Mouse (Mus musculus): ENCODE data around the gene Ccdc3. TPM values are rescaled to one million over a fixed set of nuclear protein-coding genes. Genes with fewer than 3 reads are reported as not detected.

Ccdc3 gene
- polyA plus RNA-seq, 1 experiment from 2014 or later: 17.7 TPM

DNA sequence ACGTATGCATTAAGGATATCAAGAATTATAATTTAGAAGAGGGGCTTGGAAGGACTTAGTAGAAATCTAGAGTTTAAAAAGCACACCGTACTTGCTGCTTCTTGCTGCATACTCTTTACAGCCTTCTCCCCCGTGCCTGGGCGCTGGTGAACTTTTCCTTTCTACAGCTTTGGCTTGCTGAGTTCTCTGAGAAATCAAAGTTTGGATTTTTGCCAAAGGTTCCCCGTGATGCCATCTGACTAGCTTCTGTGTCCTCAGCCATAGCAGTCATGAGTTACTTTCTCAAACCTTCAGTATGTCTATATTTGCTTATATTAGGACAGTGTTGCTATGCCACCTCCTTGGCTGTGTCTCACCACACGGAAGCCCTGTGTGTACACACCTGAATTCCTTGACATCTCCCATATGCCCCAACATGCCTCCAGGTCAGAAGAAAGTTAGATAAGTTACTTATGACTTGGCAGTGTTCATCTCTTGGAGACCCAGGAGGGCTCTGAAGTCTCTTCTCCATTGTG lies 57.2 kb downstream of the Ccdc3 start:
- Histone ChIP-seq H3K36me3 (ENCODE audit: control insufficient read depth, insufficient read depth, low read length) (no peaks in the 10 kb centered on the region), H3K9ac (ENCODE audit: low read length) (no peak overlapping the region), H3K27ac (replicated peaks in 1 of 2; ENCODE audit: control insufficient read depth in 1 of 2, insufficient read depth in 1 of 2, low read depth in 2 of 2, low read length in 2 of 2) (no peak overlapping the region), H3K4me1 (ENCODE audit: control insufficient read depth in 2 of 2, insufficient read depth in 2 of 2, low read length in 2 of 2) (no peaks in the 10 kb centered on the region), H3K9me3 (ENCODE audit: control insufficient read depth, low read length) (no peaks in the 10 kb centered on the region), H3K4me2 (ENCODE audit: low read length) (no peak overlapping the region), H3K27me3 (ENCODE audit: control insufficient read depth, insufficient read depth, low read length) (no peaks in the 10 kb centered on the region), H3K4me3 (ENCODE audit: control insufficient read depth in 1 of 2, insufficient read depth in 1 of 2, low read depth in 1 of 2, low read length in 2 of 2) (no peak overlapping the region)
- 66% methylated on average over 6 of the region's 6 CpGs for WGBS
- ATAC-seq (ENCODE audit: insufficient number of reproducible peaks, insufficient read depth, low FRiP score, low read depth): no peak

DNA sequence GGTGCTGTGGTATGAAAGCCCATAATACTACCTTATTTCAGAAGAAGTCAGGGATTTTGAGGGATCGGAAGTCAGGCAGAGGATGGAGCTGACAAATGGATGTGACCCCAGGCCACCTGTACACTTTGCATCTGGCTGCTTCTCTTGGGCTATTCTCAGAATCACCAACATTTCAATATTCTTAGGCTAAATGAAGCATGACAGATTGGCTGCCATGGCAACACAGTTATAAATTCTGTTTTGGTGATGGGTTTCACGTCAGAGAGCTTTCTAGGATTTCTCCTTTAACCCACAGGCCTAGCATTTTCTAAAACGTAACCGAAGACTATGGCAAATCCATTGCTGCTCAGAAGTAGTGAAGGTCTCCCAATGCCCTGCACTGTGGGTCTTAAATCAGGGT lies 59.9 kb downstream of the Ccdc3 start:
- WGBS: 85% methylated on average over 4 of the region's 4 CpGs
- H3K27ac ChIP-seq (replicated peaks in 1 of 2; ENCODE audit: control insufficient read depth in 1 of 2, insufficient read depth in 1 of 2, low read depth in 2 of 2, low read length in 2 of 2): no peak overlapping the region
- no peak overlapping the region for H3K4me3 ChIP-seq (ENCODE audit: control insufficient read depth in 1 of 2, insufficient read depth in 1 of 2, low read depth in 1 of 2, low read length in 2 of 2)
- H3K36me3 ChIP-seq (ENCODE audit: control insufficient read depth, insufficient read depth, low read length): no peaks in the 10 kb centered on the region
- no peak for ATAC-seq (ENCODE audit: insufficient number of reproducible peaks, insufficient read depth, low FRiP score, low read depth)
- H3K27me3 ChIP-seq (ENCODE audit: control insufficient read depth, insufficient read depth, low read length): no peaks in the 10 kb centered on the region
- no peak overlapping the region for H3K4me2 ChIP-seq (ENCODE audit: low read length)
- no peaks in the 10 kb centered on the region for H3K9me3 ChIP-seq (ENCODE audit: control insufficient read depth, low read length)
- no peak overlapping the region for H3K9ac ChIP-seq (ENCODE audit: low read length)
- no peaks in the 10 kb centered on the region for H3K4me1 ChIP-seq (ENCODE audit: control insufficient read depth in 2 of 2, insufficient read depth in 2 of 2, low read length in 2 of 2)

DNA sequence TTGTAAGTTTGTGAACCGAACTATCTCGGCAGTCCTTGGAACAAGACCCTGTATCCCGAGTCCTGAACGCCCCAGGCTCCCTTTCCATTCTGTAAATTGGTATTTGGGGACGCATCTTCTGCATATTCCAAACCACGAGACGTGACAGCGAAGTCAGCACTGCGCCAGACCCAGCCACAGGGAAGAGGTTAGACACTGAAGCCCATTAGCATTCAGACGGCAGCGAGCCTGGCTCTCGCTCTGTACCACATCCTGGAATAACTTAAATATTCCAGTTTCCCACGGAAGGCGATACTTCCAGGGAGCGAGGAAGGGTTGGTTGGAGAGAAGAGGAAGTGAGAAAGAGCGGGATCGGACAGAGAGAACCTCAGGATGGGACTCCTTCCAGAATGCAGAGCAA lies 61.7 kb downstream of the Ccdc3 start:
- no peak overlapping the region for H3K4me2 ChIP-seq (ENCODE audit: low read length)
- no peaks in the 10 kb centered on the region for H3K9me3 ChIP-seq (ENCODE audit: control insufficient read depth, low read length)
- no peak overlapping the region for H3K9ac ChIP-seq (ENCODE audit: low read length)
- H3K36me3 ChIP-seq (ENCODE audit: control insufficient read depth, insufficient read depth, low read length): no peaks in the 10 kb centered on the region
- H3K4me1 ChIP-seq (ENCODE audit: control insufficient read depth in 2 of 2, insufficient read depth in 2 of 2, low read length in 2 of 2): no peaks in the 10 kb centered on the region
- no peak for ATAC-seq (ENCODE audit: insufficient number of reproducible peaks, insufficient read depth, low FRiP score, low read depth)
- no peak overlapping the region for H3K27ac ChIP-seq (replicated peaks in 1 of 2; ENCODE audit: control insufficient read depth in 1 of 2, insufficient read depth in 1 of 2, low read depth in 2 of 2, low read length in 2 of 2)
- WGBS: 82% methylated on average over 17 of the region's 17 CpGs
- no peak overlapping the region for H3K4me3 ChIP-seq (ENCODE audit: control insufficient read depth in 1 of 2, insufficient read depth in 1 of 2, low read depth in 1 of 2, low read length in 2 of 2)
- no peaks in the 10 kb centered on the region for H3K27me3 ChIP-seq (ENCODE audit: control insufficient read depth, insufficient read depth, low read length)

- no peak overlapping the region for H3K4me3 ChIP-seq (ENCODE audit: control insufficient read depth in 1 of 2, insufficient read depth in 1 of 2, low read depth in 1 of 2, low read length in 2 of 2)
- no peaks in the 10 kb centered on the region for H3K27me3 ChIP-seq (ENCODE audit: control insufficient read depth, insufficient read depth, low read length)
- no peak overlapping the region for H3K27ac ChIP-seq (replicated peaks in 1 of 2; ENCODE audit: control insufficient read depth in 1 of 2, insufficient read depth in 1 of 2, low read depth in 2 of 2, low read length in 2 of 2)
- H3K9ac ChIP-seq (ENCODE audit: low read length): no peak overlapping the region
- H3K4me2 ChIP-seq (ENCODE audit: low read length): no peak overlapping the region
- whole genome bisulfite sequencing: 77% methylated on average over 7 of the region's 7 CpGs
- no peaks in the 10 kb centered on the region for H3K4me1 ChIP-seq (ENCODE audit: control insufficient read depth in 2 of 2, insufficient read depth in 2 of 2, low read length in 2 of 2)
- H3K9me3 ChIP-seq (ENCODE audit: control insufficient read depth, low read length): no peaks in the 10 kb centered on the region
- H3K36me3 ChIP-seq (ENCODE audit: control insufficient read depth, insufficient read depth, low read length): no peaks in the 10 kb centered on the region
- ATAC-seq (ENCODE audit: insufficient number of reproducible peaks, insufficient read depth, low FRiP score, low read depth): no peak
Observed at GRCm38 (mm10) chr2:5200817-5201364, 63.3 kb downstream of the Ccdc3 start.

DNA sequence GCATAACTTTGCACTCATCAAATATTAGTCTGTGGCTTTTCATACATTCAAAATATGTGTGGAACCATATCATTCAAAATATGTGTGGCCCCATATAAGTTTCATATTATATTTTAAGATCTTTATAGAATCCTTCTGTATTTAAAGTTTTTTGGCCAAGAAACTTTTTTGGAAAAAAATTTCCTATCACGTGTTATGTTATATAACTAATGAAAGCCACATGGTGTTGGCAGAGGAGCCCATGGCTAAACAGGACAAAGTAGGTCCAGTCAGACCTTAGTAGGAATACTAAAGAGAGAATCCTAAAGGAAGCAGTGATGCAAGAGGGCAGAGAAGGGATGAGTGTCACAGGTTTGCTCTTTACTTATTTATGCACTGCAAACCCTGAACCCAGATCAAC lies 65.6 kb downstream of the Ccdc3 start:
- no peaks in the 10 kb centered on the region for H3K4me1 ChIP-seq (ENCODE audit: control insufficient read depth in 2 of 2, insufficient read depth in 2 of 2, low read length in 2 of 2)
- H3K4me3 ChIP-seq (ENCODE audit: control insufficient read depth in 1 of 2, insufficient read depth in 1 of 2, low read depth in 1 of 2, low read length in 2 of 2): no peak overlapping the region
- no peak overlapping the region for H3K9ac ChIP-seq (ENCODE audit: low read length)
- no peak for ATAC-seq (ENCODE audit: insufficient number of reproducible peaks, insufficient read depth, low FRiP score, low read depth)
- H3K36me3 ChIP-seq (ENCODE audit: control insufficient read depth, insufficient read depth, low read length): no peaks in the 10 kb centered on the region
- H3K27me3 ChIP-seq (ENCODE audit: control insufficient read depth, insufficient read depth, low read length): no peaks in the 10 kb centered on the region
- H3K27ac ChIP-seq (replicated peaks in 1 of 2; ENCODE audit: control insufficient read depth in 1 of 2, insufficient read depth in 1 of 2, low read depth in 2 of 2, low read length in 2 of 2): no peak overlapping the region
- 80% methylated on average over 1 of the region's 1 CpGs for WGBS
- H3K4me2 ChIP-seq (ENCODE audit: low read length): no peak overlapping the region
- no peaks in the 10 kb centered on the region for H3K9me3 ChIP-seq (ENCODE audit: control insufficient read depth, low read length)

GRCm38 (mm10) chr2:5204941-5205340 lies 67.4 kb downstream of the Ccdc3 start:
- H3K9ac ChIP-seq (ENCODE audit: low read length): no peak overlapping the region
- 73% methylated on average over 1 of the region's 1 CpGs for WGBS
- no peak overlapping the region for H3K4me3 ChIP-seq (ENCODE audit: control insufficient read depth in 1 of 2, insufficient read depth in 1 of 2, low read depth in 1 of 2, low read length in 2 of 2)
- no peaks in the 10 kb centered on the region for H3K36me3 ChIP-seq (ENCODE audit: control insufficient read depth, insufficient read depth, low read length)
- H3K4me1 ChIP-seq (ENCODE audit: control insufficient read depth in 2 of 2, insufficient read depth in 2 of 2, low read length in 2 of 2): no peaks in the 10 kb centered on the region
- no peak overlapping the region for H3K27ac ChIP-seq (replicated peaks in 1 of 2; ENCODE audit: control insufficient read depth in 1 of 2, insufficient read depth in 1 of 2, low read depth in 2 of 2, low read length in 2 of 2)
- H3K9me3 ChIP-seq (ENCODE audit: control insufficient read depth, low read length): no peaks in the 10 kb centered on the region
- H3K4me2 ChIP-seq (ENCODE audit: low read length): no peak overlapping the region
- no peak for ATAC-seq (ENCODE audit: insufficient number of reproducible peaks, insufficient read depth, low FRiP score, low read depth)
- H3K27me3 ChIP-seq (ENCODE audit: control insufficient read depth, insufficient read depth, low read length): no peaks in the 10 kb centered on the region

GRCm38 (mm10) chr2:5206651-5207050 lies 69.1 kb downstream of the Ccdc3 start:
- Histone ChIP-seq H3K9me3 (ENCODE audit: control insufficient read depth, low read length) (no peaks in the 10 kb centered on the region), H3K4me1 (ENCODE audit: control insufficient read depth in 2 of 2, insufficient read depth in 2 of 2, low read length in 2 of 2) (no peaks in the 10 kb centered on the region), H3K9ac (ENCODE audit: low read length) (no peak overlapping the region), H3K36me3 (ENCODE audit: control insufficient read depth, insufficient read depth, low read length) (no peaks in the 10 kb centered on the region), H3K4me3 (ENCODE audit: control insufficient read depth in 1 of 2, insufficient read depth in 1 of 2, low read depth in 1 of 2, low read length in 2 of 2) (no peak overlapping the region), H3K27ac (replicated peaks in 1 of 2; ENCODE audit: control insufficient read depth in 1 of 2, insufficient read depth in 1 of 2, low read depth in 2 of 2, low read length in 2 of 2) (no peak overlapping the region), H3K4me2 (ENCODE audit: low read length) (no peak overlapping the region), H3K27me3 (ENCODE audit: control insufficient read depth, insufficient read depth, low read length) (no peaks in the 10 kb centered on the region)
- WGBS: 80% methylated on average over 3 of the region's 3 CpGs
- ATAC-seq (ENCODE audit: insufficient number of reproducible peaks, insufficient read depth, low FRiP score, low read depth): no peak

DNA sequence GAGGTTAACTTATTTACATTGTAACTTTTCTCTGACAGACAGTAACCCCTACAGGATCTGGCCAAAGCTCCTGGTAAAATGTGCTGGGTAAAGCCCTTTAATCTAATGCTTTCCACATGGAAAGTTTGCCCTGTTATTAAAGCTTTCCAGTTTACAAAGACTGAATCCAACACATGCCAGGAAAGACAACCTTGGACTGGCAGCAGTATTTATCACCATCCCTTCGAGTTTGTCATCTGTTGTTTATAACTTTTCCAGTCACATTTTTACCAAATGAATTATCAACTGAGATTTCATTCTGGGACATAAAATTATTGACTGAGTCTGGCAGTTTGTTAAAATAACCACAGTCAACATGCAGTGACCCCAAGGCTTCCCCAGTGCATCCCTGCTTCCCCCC lies 77.0 kb downstream of the Ccdc3 start:
- H3K9me3 ChIP-seq (ENCODE audit: control insufficient read depth, low read length): no peaks in the 10 kb centered on the region
- WGBS: 56% methylated on average over 1 of the region's 1 CpGs
- H3K27me3 ChIP-seq (ENCODE audit: control insufficient read depth, insufficient read depth, low read length): no peaks in the 10 kb centered on the region
- no peaks in the 10 kb centered on the region for H3K4me1 ChIP-seq (ENCODE audit: control insufficient read depth in 2 of 2, insufficient read depth in 2 of 2, low read length in 2 of 2)
- H3K4me2 ChIP-seq (ENCODE audit: low read length): no peak overlapping the region
- no peak overlapping the region for H3K4me3 ChIP-seq (ENCODE audit: control insufficient read depth in 1 of 2, insufficient read depth in 1 of 2, low read depth in 1 of 2, low read length in 2 of 2)
- H3K36me3 ChIP-seq (ENCODE audit: control insufficient read depth, insufficient read depth, low read length): no peaks in the 10 kb centered on the region
- no peak overlapping the region for H3K9ac ChIP-seq (ENCODE audit: low read length)
- no peak overlapping the region for H3K27ac ChIP-seq (replicated peaks in 1 of 2; ENCODE audit: control insufficient read depth in 1 of 2, insufficient read depth in 1 of 2, low read depth in 2 of 2, low read length in 2 of 2)
- no peak for ATAC-seq (ENCODE audit: insufficient number of reproducible peaks, insufficient read depth, low FRiP score, low read depth)
